Mouse (Mus musculus) heart, embryonic 14.5 days (tissue): ENCODE measurements at regions not wholly inside any gene's neighbourhood (a gene's known extent, or its start where the extent isn't known, plus 50 kb on each side); places are given as distances from the start of the nearest gene placed in this dataset.

ENCODE experiments used
- ATAC-seq: fragments of 200-750 bp; cut with Nextera tagmentation; 2 replicates; pipeline ENCODE4 v1.8.0; 2017; ENCODE audit warnings: low read depth, moderate TSS enrichment; ENCODE audit not compliant: insufficient number of reproducible peaks, insufficient read depth, low FRiP score
- H3K27ac ChIP-seq, 2 experiments: fragments of 200-500 bp in 1 of 2; fragments of 300-500 bp in 1 of 2; sonication (generic) in 1 of 2; replicated peaks in 1 of 2; 2 replicates each; pipeline ENCODE4 v1.5.1; 2012 to 2014; ENCODE audit warnings: low read depth in 2 of 2, low read length in 2 of 2, control low read depth in 1 of 2, mild to moderate bottlenecking in 1 of 2, mixed read lengths in 1 of 2; ENCODE audit not compliant: control insufficient read depth in 1 of 2, insufficient read depth in 1 of 2
- H3K27me3 ChIP-seq: fragments of 300-500 bp; sonication (generic); 2 replicates; pipeline ENCODE4 v1.6.1; 2014; ENCODE audit warnings: mild to moderate bottlenecking, low read length, control low read depth; ENCODE audit not compliant: control insufficient read depth, insufficient read depth
- H3K36me3 ChIP-seq: fragments of 300-500 bp; sonication (generic); 2 replicates; pipeline ENCODE4 v1.6.1; 2014; ENCODE audit warnings: mild to moderate bottlenecking, control low read depth, low read length, mixed read lengths; ENCODE audit not compliant: control insufficient read depth, insufficient read depth
- H3K4me1 ChIP-seq, 2 experiments: fragments of 200-500 bp in 1 of 2; fragments of 300-500 bp in 1 of 2; sonication (generic) in 1 of 2; 2 replicates each; pipeline ENCODE4 v1.6.1; 2012 to 2014; ENCODE audit warnings: low read length in 2 of 2, control low read depth in 1 of 2, mixed read lengths in 1 of 2; ENCODE audit not compliant: control insufficient read depth in 2 of 2, insufficient read depth in 2 of 2
- H3K4me2 ChIP-seq: fragments of 300-500 bp; sonication (generic); 2 replicates; pipeline ENCODE4 v1.6.1; 2014; ENCODE audit warnings: mild to moderate bottlenecking, low read length
- H3K4me3 ChIP-seq, 2 experiments: fragments of 200-500 bp in 1 of 2; fragments of 300-500 bp in 1 of 2; sonication (generic) in 1 of 2; 2 replicates each; pipeline ENCODE4 v1.5.1; 2012 to 2014; ENCODE audit warnings: low read length in 2 of 2, mild to moderate bottlenecking in 2 of 2, control low read depth in 1 of 2, low read depth in 1 of 2, moderate library complexity in 1 of 2; ENCODE audit not compliant: control insufficient read depth in 1 of 2, insufficient read depth in 1 of 2
- H3K9ac ChIP-seq: fragments of 300-500 bp; sonication (generic); 2 replicates; pipeline ENCODE4 v1.6.1; 2014; ENCODE audit warnings: mild to moderate bottlenecking, low read length
- H3K9me3 ChIP-seq: fragments of 300-500 bp; sonication (generic); 2 replicates; pipeline ENCODE4 v1.6.1; 2016; ENCODE audit warnings: low read length, control low read depth; ENCODE audit not compliant: control insufficient read depth
- WGBS: fragments of 180-500 bp; shearing (Covaris S2); extraction: QIAGEN DNeasy Blood & Tissue Kit; methylation state at CpG from one replicate; pipeline ENCODE4 v1.1.7; 2014; 5-methylcytosine and 5-hydroxymethylcytosine counted together

DNA sequence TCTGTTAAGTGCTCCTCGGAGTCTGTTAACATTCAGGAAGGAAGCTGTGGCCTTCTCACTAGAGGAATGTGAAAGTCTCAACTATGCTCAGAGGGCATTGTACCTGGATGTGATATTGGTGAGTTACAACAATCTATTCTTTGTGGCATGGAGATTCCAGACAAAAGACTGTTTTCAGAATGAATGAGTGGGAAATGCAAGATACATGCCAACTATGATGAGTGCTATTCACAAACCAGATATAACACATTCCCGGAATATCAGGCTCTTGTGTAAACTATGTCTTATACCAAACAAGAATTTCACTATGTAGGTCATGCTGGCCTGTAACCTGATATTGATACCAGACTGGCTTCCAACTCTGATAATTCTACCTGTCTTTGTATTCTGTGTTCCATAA lies 279.4 kb upstream of the Cypt12 start:
- Histone ChIP-seq H3K9ac (no peak overlapping the region), H3K4me1 (0 out of 4 replicates have a peak, but pooled peaks cover 0 to 2% of the 10 kb centered on the region in 2 experiments), H3K4me3 (no peak overlapping the region), H3K36me3 (no peaks in the 10 kb centered on the region), H3K27me3 (no peaks in the 10 kb centered on the region), H3K4me2 (no peak overlapping the region), H3K9me3 (no peaks in the 10 kb centered on the region), H3K27ac (no peak overlapping the region)
- WGBS = 46% methylated on average over 2 of the region's 2 CpGs
- no peak for ATAC-seq
